Comparison of ENCODE assay signal across 12 mouse cellular contexts in the genomic region with DNA sequence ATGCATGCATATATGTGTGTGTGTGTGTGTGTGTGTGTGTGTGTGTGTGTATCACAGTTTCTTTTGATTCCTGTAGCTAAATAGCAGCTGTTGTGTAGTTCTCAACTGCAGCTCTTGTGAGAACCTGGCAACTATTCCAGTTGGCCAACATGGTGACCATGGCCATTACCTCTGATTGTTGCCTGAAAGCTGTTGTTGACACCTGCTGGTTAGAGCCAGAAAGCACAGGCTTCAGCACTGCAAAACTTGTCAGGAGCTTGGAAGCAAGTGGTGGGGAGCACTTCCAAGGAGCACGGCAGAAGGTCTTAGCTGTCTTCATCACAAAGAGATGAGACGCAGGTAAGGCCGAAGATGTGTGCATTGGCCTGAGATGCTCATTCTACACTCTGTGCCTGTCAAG. TPM values are rescaled to one million over a fixed set of nuclear protein-coding genes. Genes with fewer than 3 reads are reported as not detected.
"Had no signal": no experiment of that assay in that cellular context is flagged by ENCODE, and none has a peak within 500 bp of the region (broad histone marks: within the 10 kb centered on the region; RNA-seq: fewer than 3 reads in every experiment).

No protein-coding gene starts in this region.

- DNase-seq: left cerebral cortex, postnatal 4 days; liver, embryonic 13.5 days; lung, adult 18-20 months; lung, postnatal 36 days; right cerebral cortex, postnatal 4 days; spleen, adult 18-20 months; thymus, postnatal 36 days had no signal

- H3K4me2 ChIP-seq: limb, embryonic 13.5 days; liver, embryonic 13.5 days; midbrain, embryonic 15.5 days; neural tube, embryonic 12.5 days had no signal

- H3K9ac ChIP-seq: limb, embryonic 13.5 days; liver, embryonic 13.5 days; midbrain, embryonic 15.5 days; neural tube, embryonic 12.5 days had no signal

- H3K4me3 ChIP-seq: limb, embryonic 13.5 days; liver, embryonic 13.5 days; midbrain, embryonic 15.5 days; neural tube, embryonic 12.5 days had no signal

- H3K27ac ChIP-seq: limb, embryonic 13.5 days; liver, embryonic 13.5 days; midbrain, embryonic 15.5 days; neural tube, embryonic 12.5 days had no signal

- H3K27me3 ChIP-seq: limb, embryonic 13.5 days; liver, embryonic 13.5 days; midbrain, embryonic 15.5 days; neural tube, embryonic 12.5 days had no signal

- H3K9me3 ChIP-seq: limb, embryonic 13.5 days; liver, embryonic 13.5 days; midbrain, embryonic 15.5 days; neural tube, embryonic 12.5 days had no signal

- ATAC-seq: intestine, embryonic 16.5 days; midbrain, embryonic 15.5 days had no signal

- H3K4me1 ChIP-seq: limb, embryonic 13.5 days; liver, embryonic 13.5 days; midbrain, embryonic 15.5 days had no signal

- H3K36me3 ChIP-seq: liver, embryonic 13.5 days had no signal

RNA-seq across cellular contexts. Expression of gene Ttc8, which starts 51.9 kb away (rescaled TPM):
- total RNA-seq: monocyte, adult 5-6 weeks had no signal
